Mouse (Mus musculus): ENCODE measurements around the gene Arhgap27. TPM values are rescaled to one million over a fixed set of nuclear protein-coding genes. Genes with fewer than 3 reads are reported as not detected.
"Not testable (repeated sequence)": the region's sequence is repeated elsewhere in the genome, so short reads cannot be mapped to it uniquely, and the experiment has no call there.

Arhgap27 gene
- total RNA-seq, 1 experiment = 8.2 TPM

DNA sequence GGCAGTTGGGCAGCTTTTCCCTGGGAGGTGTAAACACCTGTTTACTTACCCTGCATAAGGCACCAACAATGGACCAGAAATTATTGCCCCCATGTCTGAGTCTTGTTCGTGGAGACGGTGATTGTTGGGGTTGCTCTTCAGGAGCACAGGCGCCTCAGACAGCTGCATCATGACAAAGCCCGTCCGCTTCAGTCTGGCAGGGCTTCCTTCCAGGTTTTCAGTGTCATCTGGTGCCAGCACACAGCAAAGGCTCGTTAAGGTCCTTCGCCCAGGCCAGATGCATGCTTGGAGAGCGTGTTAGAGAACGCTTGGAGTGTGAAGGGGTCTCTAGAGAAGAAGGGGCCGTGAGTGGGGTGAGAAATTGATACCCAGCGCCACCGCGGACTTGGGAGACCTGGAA, 38.8 kb downstream of the Arhgap27 start:
- H3K27ac ChIP-seq (ENCODE audit: insufficient read depth, low read depth, low read length, poor library complexity, severe bottlenecking) = no peak overlapping the region
- in situ Hi-C loops (cut with MboI; ENCODE audit: low sequenced_read_pairs in 2 of 2, unreplicated experiment in 2 of 2) = no loop called here
- H3K36me3 ChIP-seq (ENCODE audit: control insufficient read depth, insufficient read depth, low read length, poor library complexity, severe bottlenecking) = no peaks in the 10 kb centered on the region
- no peak for TF ChIP-seq MAFK (IDR thresholded peaks at IDR 0.05; ENCODE audit: insufficient read depth, low read depth, low read length)
- no peak for TF ChIP-seq CHD2 (IDR thresholded peaks at IDR 0.05; ENCODE audit: low read depth, low read length)
- no peak for TF ChIP-seq ZC3H11A (IDR thresholded peaks at IDR 0.05; ENCODE audit: borderline replicate concordance, low read depth, low read length)
- no peak for TF ChIP-seq ZNF384 (IDR thresholded peaks at IDR 0.05; ENCODE audit: low read depth, low read length)
- no peak for TF ChIP-seq HCFC1 (IDR thresholded peaks at IDR 0.05; ENCODE audit: borderline replicate concordance, insufficient read depth, low read length)
- 0 out of 4 replicates have a peak, but pooled peaks cover 0 to 3% of the 10 kb centered on the region in 2 experiments for H3K4me1 ChIP-seq (ENCODE audit: control insufficient read depth in 2 of 2, insufficient read depth in 2 of 2, low read length in 2 of 2, poor library complexity in 1 of 2)
- H3K9ac ChIP-seq (ENCODE audit: insufficient read depth, low read depth, low read length, poor library complexity, severe bottlenecking) = no peak overlapping the region
- H3K4me3 ChIP-seq (ENCODE audit: insufficient read depth in 1 of 2, low read depth in 1 of 2, low read length in 2 of 2, poor library complexity in 1 of 2, severe bottlenecking in 1 of 2) = no peak overlapping the region
- DNase-seq (ENCODE audit: low read depth, low spot score) = no peak
- no peaks in the 10 kb centered on the region for H3K9me3 ChIP-seq (ENCODE audit: control insufficient read depth, insufficient read depth, low read depth, low read length)

- H3K9ac ChIP-seq (ENCODE audit: insufficient read depth, low read depth, low read length, poor library complexity, severe bottlenecking); DNase-seq (ENCODE audit: low read depth, low spot score); H3K4me1 ChIP-seq (ENCODE audit: control insufficient read depth in 2 of 2, insufficient read depth in 2 of 2, low read length in 2 of 2, poor library complexity in 1 of 2); H3K36me3 ChIP-seq (ENCODE audit: control insufficient read depth, insufficient read depth, low read length, poor library complexity, severe bottlenecking); H3K9me3 ChIP-seq (ENCODE audit: control insufficient read depth, insufficient read depth, low read depth, low read length); in situ Hi-C loops (cut with MboI; ENCODE audit: low sequenced_read_pairs in 2 of 2, unreplicated experiment in 2 of 2); H3K27ac ChIP-seq (ENCODE audit: insufficient read depth, low read depth, low read length, poor library complexity, severe bottlenecking); H3K4me3 ChIP-seq (ENCODE audit: insufficient read depth in 1 of 2, low read depth in 1 of 2, low read length in 2 of 2, poor library complexity in 1 of 2, severe bottlenecking in 1 of 2): not testable (repeated sequence)
Measured at GRCm38 (mm10) chr11:103322832-103323231, 40.7 kb downstream of the Arhgap27 start.

DNA sequence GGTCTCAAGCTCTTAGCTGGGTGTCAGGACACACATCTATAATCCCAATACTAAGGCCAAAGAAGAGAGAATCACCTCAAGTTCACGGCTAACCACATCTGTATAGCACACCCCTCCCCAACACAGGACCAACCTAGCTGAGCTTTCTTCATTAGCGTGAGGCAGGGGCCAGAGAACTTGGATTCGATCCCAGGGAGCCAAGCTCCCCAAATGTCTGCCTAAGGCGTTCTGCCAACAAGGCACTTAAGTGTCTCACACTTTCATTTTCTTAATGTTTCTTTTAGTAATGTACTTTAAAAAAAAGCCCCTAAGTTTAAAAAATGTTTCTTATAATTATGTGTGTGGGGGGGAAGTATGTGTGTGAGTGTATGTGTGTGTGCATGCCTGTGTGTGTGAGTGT, 42.8 kb downstream of the Arhgap27 start:
- TF ChIP-seq ZNF384 (IDR thresholded peaks at IDR 0.05; ENCODE audit: low read depth, low read length) (no peak), ZC3H11A (IDR thresholded peaks at IDR 0.05; ENCODE audit: borderline replicate concordance, low read depth, low read length) (no peak), MAFK (IDR thresholded peaks at IDR 0.05; ENCODE audit: insufficient read depth, low read depth, low read length) (no peak), HCFC1 (IDR thresholded peaks at IDR 0.05; ENCODE audit: borderline replicate concordance, insufficient read depth, low read length) (no peak), CHD2 (IDR thresholded peaks at IDR 0.05; ENCODE audit: low read depth, low read length) (no peak)
- Histone ChIP-seq H3K27ac (ENCODE audit: insufficient read depth, low read depth, low read length, poor library complexity, severe bottlenecking) (no peak overlapping the region), H3K4me3 (ENCODE audit: insufficient read depth in 1 of 2, low read depth in 1 of 2, low read length in 2 of 2, poor library complexity in 1 of 2, severe bottlenecking in 1 of 2) (no peak overlapping the region), H3K4me1 (ENCODE audit: control insufficient read depth in 2 of 2, insufficient read depth in 2 of 2, low read length in 2 of 2, poor library complexity in 1 of 2) (no peaks in the 10 kb centered on the region), H3K36me3 (ENCODE audit: control insufficient read depth, insufficient read depth, low read length, poor library complexity, severe bottlenecking) (no peaks in the 10 kb centered on the region), H3K9ac (ENCODE audit: insufficient read depth, low read depth, low read length, poor library complexity, severe bottlenecking) (no peak overlapping the region), H3K9me3 (ENCODE audit: control insufficient read depth, insufficient read depth, low read depth, low read length) (no peaks in the 10 kb centered on the region)
- in situ Hi-C loops (cut with MboI; ENCODE audit: low sequenced_read_pairs in 2 of 2, unreplicated experiment in 2 of 2) = no loop called here
- DNase-seq (ENCODE audit: low read depth, low spot score) = no peak

GRCm38 (mm10) chr11:103320196-103320595, 43.3 kb downstream of the Arhgap27 start:
- no peaks in the 10 kb centered on the region for H3K36me3 ChIP-seq (ENCODE audit: control insufficient read depth, insufficient read depth, low read length, poor library complexity, severe bottlenecking)

DNA sequence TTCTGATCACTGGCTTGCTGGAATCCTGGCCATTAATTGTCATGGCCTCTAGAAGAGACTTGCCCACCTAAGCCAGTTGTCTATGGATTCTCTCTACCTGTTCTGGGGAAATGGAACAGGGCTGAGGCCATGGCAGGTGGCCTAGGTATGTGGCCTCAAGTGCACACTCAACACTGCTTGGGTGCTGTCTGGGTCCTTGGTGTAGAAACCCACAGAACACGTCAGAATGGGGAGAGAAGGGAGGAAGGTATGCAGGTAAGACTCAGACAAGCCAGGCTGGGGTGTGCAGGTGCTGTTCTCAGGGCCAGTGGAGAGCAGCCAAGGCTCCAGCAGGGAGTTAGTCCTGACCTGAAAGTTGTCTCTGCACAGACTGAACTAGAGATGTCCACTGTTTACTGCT, 45.5 kb downstream of the Arhgap27 start:
- H3K4me3 ChIP-seq (ENCODE audit: insufficient read depth in 1 of 2, low read depth in 1 of 2, low read length in 2 of 2, poor library complexity in 1 of 2, severe bottlenecking in 1 of 2) = no peak overlapping the region
- H3K27ac ChIP-seq (ENCODE audit: insufficient read depth, low read depth, low read length, poor library complexity, severe bottlenecking) = no peak overlapping the region
- peaks cover 2 to 3% of the 10 kb centered on the region in 2 experiments; a peak in 1 of 4 replicates for H3K4me1 ChIP-seq (ENCODE audit: control insufficient read depth in 2 of 2, insufficient read depth in 2 of 2, low read length in 2 of 2, poor library complexity in 1 of 2)
- no peak for DNase-seq (ENCODE audit: low read depth, low spot score)
- no peaks in the 10 kb centered on the region; the same call in 1 of the 2 replicates for H3K9me3 ChIP-seq (ENCODE audit: control insufficient read depth, insufficient read depth, low read depth, low read length)
- in situ Hi-C loops (cut with MboI; ENCODE audit: low sequenced_read_pairs in 2 of 2, unreplicated experiment in 2 of 2) = no loop called here
- TF ChIP-seq ZC3H11A (IDR thresholded peaks at IDR 0.05; ENCODE audit: borderline replicate concordance, low read depth, low read length) (no peak), ZNF384 (IDR thresholded peaks at IDR 0.05; ENCODE audit: low read depth, low read length) (no peak), HCFC1 (IDR thresholded peaks at IDR 0.05; ENCODE audit: borderline replicate concordance, insufficient read depth, low read length) (no peak), MAFK (IDR thresholded peaks at IDR 0.05; ENCODE audit: insufficient read depth, low read depth, low read length) (no peak), CHD2 (IDR thresholded peaks at IDR 0.05; ENCODE audit: low read depth, low read length) (no peak)
- no peaks in the 10 kb centered on the region for H3K36me3 ChIP-seq (ENCODE audit: control insufficient read depth, insufficient read depth, low read length, poor library complexity, severe bottlenecking)
- H3K9ac ChIP-seq (ENCODE audit: insufficient read depth, low read depth, low read length, poor library complexity, severe bottlenecking) = no peak overlapping the region

More at GRCm38 (mm10) chr11:103320196-103320595, 43.3 kb downstream of the Arhgap27 start:
- Histone ChIP-seq H3K9me3 (ENCODE audit: control insufficient read depth, insufficient read depth, low read depth, low read length) (no peaks in the 10 kb centered on the region), H3K27ac (ENCODE audit: insufficient read depth, low read depth, low read length, poor library complexity, severe bottlenecking) (no peak overlapping the region), H3K4me1 (ENCODE audit: control insufficient read depth in 2 of 2, insufficient read depth in 2 of 2, low read length in 2 of 2, poor library complexity in 1 of 2) (peaks cover under 1 to 2% of the 10 kb centered on the region in 2 experiments; a peak in 1 of 4 replicates), H3K9ac (ENCODE audit: insufficient read depth, low read depth, low read length, poor library complexity, severe bottlenecking) (no peak overlapping the region), H3K4me3 (ENCODE audit: insufficient read depth in 1 of 2, low read depth in 1 of 2, low read length in 2 of 2, poor library complexity in 1 of 2, severe bottlenecking in 1 of 2) (no peak overlapping the region)
- no peak for TF ChIP-seq ZC3H11A (IDR thresholded peaks at IDR 0.05; ENCODE audit: borderline replicate concordance, low read depth, low read length)
- TF ChIP-seq MAFK (IDR thresholded peaks at IDR 0.05; ENCODE audit: insufficient read depth, low read depth, low read length) = no peak
- no peak for TF ChIP-seq HCFC1 (IDR thresholded peaks at IDR 0.05; ENCODE audit: borderline replicate concordance, insufficient read depth, low read length)
- TF ChIP-seq ZNF384 (IDR thresholded peaks at IDR 0.05; ENCODE audit: low read depth, low read length) = no peak
- no peak for TF ChIP-seq CHD2 (IDR thresholded peaks at IDR 0.05; ENCODE audit: low read depth, low read length)
- DNase-seq (ENCODE audit: low read depth, low spot score) = no peak
- in situ Hi-C loops (cut with MboI; ENCODE audit: low sequenced_read_pairs in 2 of 2, unreplicated experiment in 2 of 2) = no loop called here
